ENCODE assay signal across 9 mouse cellular contexts in the genomic region with DNA sequence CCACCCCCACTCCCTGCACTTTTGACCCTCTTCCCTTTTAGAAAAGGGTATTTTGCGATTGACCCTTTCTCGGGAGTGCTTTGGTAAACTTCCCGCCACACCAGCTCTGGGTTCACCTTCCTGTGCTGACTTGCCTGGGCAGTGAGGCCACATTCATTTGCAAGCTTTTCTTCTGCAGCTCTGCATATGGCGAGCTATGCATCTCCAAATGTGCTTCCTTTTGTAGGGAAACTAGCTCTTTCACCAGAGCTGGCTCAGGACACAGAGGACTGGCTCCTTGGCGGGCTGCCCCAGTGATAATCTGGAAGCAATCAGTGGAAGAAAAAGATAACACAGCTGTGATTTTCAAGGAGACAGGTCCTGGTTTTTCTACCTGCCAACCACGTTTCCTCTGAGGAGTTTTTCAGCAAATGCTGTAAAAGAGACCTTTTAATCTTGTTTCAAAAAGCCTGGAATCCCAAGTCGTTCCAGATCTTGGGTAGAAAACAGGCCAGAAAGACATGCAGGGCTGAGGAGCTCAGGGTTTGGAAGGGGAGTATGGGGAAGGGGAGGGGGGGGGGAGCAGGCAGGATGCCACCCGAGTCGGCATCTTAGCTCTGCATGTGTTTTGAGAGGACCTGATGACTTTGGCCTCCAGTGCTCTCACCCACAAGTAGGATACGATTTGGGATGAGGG.
DNase-seq lines count a peak whose midpoint lies in the region; TF ChIP-seq lines count a peak whose summit lies in the region.
"Had no signal": no experiment of that assay in that cellular context is flagged by ENCODE, and none has a peak within 500 bp of the region (broad histone marks: within the 10 kb centered on the region; RNA-seq: fewer than 3 reads in every experiment).

No protein-coding gene starts in this region.

- peaks cover 56% of the 10 kb centered on the region for H3K4me1 ChIP-seq in E14TG2a.4 (replicated peaks; ENCODE audit: low read depth, low read length)

- no peak for TF ChIP-seq CTCF in E14TG2a.4 (conservative IDR thresholded peaks at IDR 0.05; ENCODE audit: low read length)
- TF ChIP-seq CTCF in gastrocnemius, adult 2 months (IDR thresholded peaks at IDR 0.05): no peak

- DNase-seq in kidney, postnatal 10 days: peak; percentile 42
- no peak for DNase-seq in kidney, adult 8-10 months
- peak; percentile 83 for DNase-seq in ZHBTc4 (ENCODE audit: low read depth, low spot score)
- peak; percentile 62 for DNase-seq in gastrocnemius, adult 2 months
- DNase-seq in thymus, postnatal 10 days (ENCODE audit: low spot score in 2 of 2): no peak
- no peak for DNase-seq in retina, embryonic 14.5 days (ENCODE audit: low spot score)
- DNase-seq: liver; thymus, postnatal 25 days had no signal

- H3K27ac ChIP-seq in gastrocnemius, adult 2 months: no peak overlapping the region

- peaks cover 3% of the 10 kb centered on the region; the same call in 1 of the 2 replicates for H3K27me3 ChIP-seq in E14TG2a.4 (ENCODE audit: insufficient read depth, low read length)

- intact Hi-C loops in gastrocnemius, adult 2 months (cut with DNase I): no loop called here

- peak overlapping the region; percentile 43 for H3K4me3 ChIP-seq in E14TG2a.4 (replicated peaks; ENCODE audit: low read length)
- H3K4me3 ChIP-seq in gastrocnemius, adult 2 months: no peak overlapping the region

- H3K9me3 ChIP-seq in E14TG2a.4 (ENCODE audit: low read length): peaks cover 8% of the 10 kb centered on the region; the same call in 1 of the 2 replicates

- no peaks in the 10 kb centered on the region for H3K36me3 ChIP-seq in E14TG2a.4 (ENCODE audit: insufficient read depth, low read length)

Comparison
In these comparisons a context has a peak if more than half of its experiments do, and no peak if none do; other contexts are left out.
1. DNase-seq: peak in kidney, postnatal 10 days (single experiment), ZHBTc4 (single experiment) and gastrocnemius, adult 2 months (single experiment); none in kidney, adult 8-10 months (0 of 2), thymus, postnatal 10 days (0 of 2) and retina, embryonic 14.5 days (single experiment).